Mouse (Mus musculus) heart, postnatal 0 days (tissue): ENCODE results near the gene Tcap. TPM values are rescaled to one million over a fixed set of nuclear protein-coding genes. Genes with fewer than 3 reads are reported as not detected.

Source experiments
- ATAC-seq: fragments of 200-750 bp; cut with Nextera tagmentation; 2 replicates; pipeline ENCODE4 v1.8.0; 2017; ENCODE audit warnings: low read depth, moderate number of reproducible peaks, moderate library complexity; ENCODE audit not compliant: insufficient read depth
- DNase-seq: peaks from one replicate; pipeline ENCODE4 v3.0.0-alpha.2; 2016; ENCODE audit warnings: low spot score
- H3K27ac ChIP-seq: fragments of 300-500 bp; sonication (generic); 2 replicates; pipeline ENCODE4 v1.5.1; 2014; ENCODE audit warnings: low read depth, mild to moderate bottlenecking
- H3K27me3 ChIP-seq: fragments of 300-500 bp; sonication (generic); 2 replicates; pipeline ENCODE4 v1.6.1; 2014; ENCODE audit warnings: low read length, mixed read lengths; ENCODE audit not compliant: control insufficient read depth, insufficient read depth
- H3K36me3 ChIP-seq: fragments of 300-500 bp; sonication (generic); replicated peaks from 2 replicates; pipeline ENCODE4 v1.6.1; 2014; ENCODE audit warnings: low read length, mixed read lengths; ENCODE audit not compliant: control insufficient read depth, insufficient read depth
- H3K4me1 ChIP-seq: fragments of 300-500 bp; sonication (generic); 2 replicates; pipeline ENCODE4 v1.6.1; 2014; ENCODE audit warnings: antibody characterized with exemption; ENCODE audit not compliant: control insufficient read depth, insufficient read depth
- H3K4me2 ChIP-seq: fragments of 300-500 bp; sonication (generic); 2 replicates; pipeline ENCODE4 v1.6.1; 2014; ENCODE audit warnings: low read depth, mild to moderate bottlenecking, low read length, moderate library complexity
- H3K4me3 ChIP-seq: fragments of 300-500 bp; sonication (generic); 2 replicates; pipeline ENCODE4 v1.5.1; 2014; ENCODE audit warnings: low read depth, low read length
- H3K9ac ChIP-seq: fragments of 300-500 bp; sonication (generic); replicated peaks from 2 replicates; pipeline ENCODE4 v1.6.1; 2014; ENCODE audit warnings: low read depth, low read length, mixed read lengths
- H3K9me3 ChIP-seq: fragments of 300-500 bp; sonication (generic); replicated peaks from 2 replicates; pipeline ENCODE4 v1.6.1; 2016; ENCODE audit warnings: low read length; ENCODE audit not compliant: control insufficient read depth
- CTCF ChIP-seq: IDR thresholded peaks from 2 replicates; pipeline ENCODE4 v1.5.1; 2016; ENCODE audit warnings: antibody characterized with exemption, control low read depth, low read depth
- EP300 ChIP-seq: IDR thresholded peaks from 2 replicates; pipeline ENCODE4 v1.6.1; 2016; ENCODE audit warnings: antibody characterized with exemption, low read depth
- WGBS: fragments of 180-500 bp; shearing (Covaris S2); extraction: QIAGEN DNeasy Blood & Tissue Kit; methylation state at CpG from one replicate; pipeline ENCODE4 v1.1.7; 2014; 5-methylcytosine and 5-hydroxymethylcytosine counted together
- polyA plus RNA-seq: library from polyadenylated mRNA; unstranded; fragments of >200 nt; fragmentation: Nextera tagmentation; extraction: Ambion mirVana; gene quantifications from 2 replicates; pipeline ENCODE4 v1.2.1, GENCODE M21; 2015
- total RNA-seq: library from RNA; depleted of rRNA; stranded (reverse); fragments of >200 nt; gene quantifications from 2 replicates; pipeline ENCODE4 v1.2.3, GENCODE M21; 2014; ENCODE audit warnings: low replicate concordance

The Tcap gene
- total and polyA plus RNA-seq, 2 experiments from 2014 or later: 299 to 455 TPM

- Histone ChIP-seq H3K4me3 (peak overlapping the region; percentile 88), H3K36me3 (0 out of 2 replicates have a peak, but pooled peaks cover 4% of the 10 kb centered on the region), H3K4me2 (peak overlapping the region; percentile 88), H3K27ac (0 out of 2 replicates have a peak overlapping the region, but pooled peaks have one; percentile 91), H3K9ac (peak overlapping the region; percentile 86; the same call in 1 of the 2 replicates), H3K27me3 (no peaks in the 10 kb centered on the region), H3K9me3 (no peaks in the 10 kb centered on the region), H3K4me1 (peaks cover 33% of the 10 kb centered on the region)
- DNase-seq: no peak
- ATAC-seq: no peak
- 19% methylated on average over 2 of the region's 2 CpGs for WGBS
- TF ChIP-seq EP300 (no peak), CTCF (no peak)
Measured at GRCm38 (mm10) chr11:98414162-98414561, 30.6 kb downstream of the Tcap start.

DNA sequence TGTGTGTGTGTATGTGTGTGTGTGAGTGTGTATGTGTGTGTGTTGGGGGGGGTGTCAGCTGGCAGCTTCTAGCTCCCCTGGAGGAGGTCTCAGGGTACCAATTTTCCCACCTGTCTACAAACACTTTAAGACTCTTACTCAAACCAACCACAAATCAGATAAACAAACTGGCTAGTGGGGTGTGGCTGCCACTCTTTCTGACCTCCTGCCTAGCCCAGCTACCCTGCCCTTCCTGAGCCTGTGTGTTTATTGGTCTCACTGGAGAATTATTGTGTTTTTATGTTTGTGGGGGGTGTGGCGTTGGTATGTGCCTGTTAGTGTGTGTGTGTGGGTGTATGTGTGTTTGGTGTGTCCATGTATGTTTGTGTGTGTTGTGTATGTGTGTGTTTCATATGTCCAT is 33.5 kb downstream of the Tcap start:
- DNase-seq: no peak
- Histone ChIP-seq H3K27me3 (no peaks in the 10 kb centered on the region), H3K9me3 (no peaks in the 10 kb centered on the region), H3K36me3 (peaks cover 30% of the 10 kb centered on the region), H3K4me2 (no peak overlapping the region), H3K4me1 (peaks cover 19% of the 10 kb centered on the region), H3K4me3 (no peak overlapping the region), H3K9ac (no peak overlapping the region), H3K27ac (no peak overlapping the region)
- ATAC-seq: no peak
- no peak for TF ChIP-seq EP300
- TF ChIP-seq CTCF: no peak
- WGBS: 93% methylated on average over 1 of the region's 1 CpGs

DNA sequence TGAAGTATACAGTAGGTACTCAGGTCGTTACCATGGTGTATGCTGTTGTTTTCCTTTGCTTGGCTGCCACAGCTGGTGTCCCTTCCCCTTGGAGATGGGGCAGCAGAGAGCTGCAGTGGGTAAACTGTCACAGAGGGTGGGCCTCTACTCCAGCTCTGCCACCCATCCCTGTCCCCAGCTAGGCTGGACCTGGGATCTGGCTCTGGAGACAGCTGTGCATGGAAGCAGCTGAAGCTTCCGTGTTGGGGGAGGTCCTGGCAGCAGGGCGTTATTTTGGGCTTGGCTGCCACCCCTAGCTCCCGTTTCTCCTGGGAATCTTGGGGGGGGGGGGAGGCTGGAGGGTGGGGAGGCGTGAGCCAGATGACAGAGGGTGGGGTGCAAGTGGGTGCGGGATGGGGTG is 34.7 kb downstream of the Tcap start:
- ATAC-seq (no peak), DNase-seq (no peak)
- Histone ChIP-seq H3K4me3 (no peak overlapping the region), H3K27me3 (no peaks in the 10 kb centered on the region), H3K4me2 (no peak overlapping the region), H3K27ac (no peak overlapping the region), H3K4me1 (peaks cover 19% of the 10 kb centered on the region), H3K9me3 (no peaks in the 10 kb centered on the region), H3K36me3 (peaks cover 41% of the 10 kb centered on the region), H3K9ac (no peak overlapping the region)
- TF ChIP-seq CTCF (no peak), EP300 (no peak)
- WGBS: 30% methylated on average over 4 of the region's 6 CpGs

DNA sequence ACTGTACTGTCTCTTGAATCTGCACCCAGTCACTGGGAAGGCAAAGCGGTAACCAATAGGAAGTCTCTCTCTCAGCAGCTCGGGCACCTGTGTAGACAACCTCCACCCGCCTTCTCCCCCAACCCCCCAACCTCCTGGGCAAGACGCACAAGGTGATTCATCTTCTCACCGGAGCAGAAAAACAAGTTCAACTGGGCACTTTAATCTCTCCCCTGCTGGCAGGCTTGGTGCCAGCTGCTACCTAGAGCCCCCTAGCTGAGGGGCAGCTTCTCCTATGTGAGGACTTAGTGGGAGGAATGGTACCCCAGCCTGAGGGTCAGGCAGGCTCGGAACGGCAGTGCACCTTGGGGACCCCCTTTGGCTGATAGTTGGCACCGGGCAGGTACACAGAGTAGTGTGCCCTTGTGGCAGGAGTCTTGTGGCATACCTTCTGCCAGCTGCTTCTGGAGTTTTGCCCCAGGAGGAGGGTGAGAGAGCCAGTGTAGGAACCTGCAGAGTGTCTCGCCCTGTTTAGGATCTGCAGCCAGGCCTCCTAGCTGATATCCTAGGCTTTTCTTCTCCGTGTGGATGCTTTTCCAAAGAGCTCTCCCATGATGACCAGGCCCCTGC is 35.4 kb downstream of the Tcap start:
- DNase-seq: no peak
- Histone ChIP-seq H3K36me3 (peaks cover 49% of the 10 kb centered on the region), H3K27me3 (no peaks in the 10 kb centered on the region), H3K9ac (no peak overlapping the region), H3K9me3 (no peaks in the 10 kb centered on the region), H3K27ac (no peak overlapping the region), H3K4me3 (no peak overlapping the region), H3K4me1 (peaks cover 12% of the 10 kb centered on the region), H3K4me2 (no peak overlapping the region)
- no peak for ATAC-seq
- TF ChIP-seq EP300 (no peak), CTCF (no peak)
- 65% methylated on average over 10 of the region's 10 CpGs for WGBS

DNA sequence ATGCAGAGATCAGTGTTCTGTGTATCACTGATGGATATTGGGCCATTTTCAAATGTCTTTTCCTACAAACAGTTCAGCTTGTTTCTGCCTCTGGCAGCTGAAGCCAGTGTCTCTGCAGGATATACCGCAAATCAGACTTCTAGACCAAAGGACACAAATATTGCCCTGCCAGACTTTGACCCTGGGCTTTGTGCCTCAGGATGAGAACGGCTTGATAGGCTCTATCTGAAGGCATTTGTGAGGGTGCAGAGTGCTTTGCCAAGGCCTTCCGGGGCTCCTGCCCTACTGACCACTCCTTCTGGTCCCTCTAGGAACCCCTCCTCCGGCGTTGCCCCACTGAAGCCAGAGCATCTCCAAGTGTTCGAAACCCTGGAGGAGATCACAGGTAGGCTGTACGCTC is 43.0 kb downstream of the Tcap start:
- no peaks in the 10 kb centered on the region for H3K4me1 ChIP-seq
- TF ChIP-seq EP300: no peak
- H3K4me3 ChIP-seq: no peak overlapping the region
- peaks cover 97% of the 10 kb centered on the region for H3K36me3 ChIP-seq
- DNase-seq: no peak
- no peak overlapping the region for H3K27ac ChIP-seq
- no peaks in the 10 kb centered on the region for H3K27me3 ChIP-seq
- H3K9ac ChIP-seq: no peak overlapping the region
- ATAC-seq: no peak
- WGBS: 93% methylated on average over 7 of the region's 7 CpGs
- no peak overlapping the region for H3K4me2 ChIP-seq
- no peaks in the 10 kb centered on the region for H3K9me3 ChIP-seq

- H3K4me1 ChIP-seq: no peaks in the 10 kb centered on the region
- H3K36me3 ChIP-seq: peaks cover 95% of the 10 kb centered on the region
- DNase-seq (no peak), ATAC-seq (no peak)
- H3K27ac ChIP-seq: no peak overlapping the region
- H3K4me3 ChIP-seq: no peak overlapping the region
- no peak overlapping the region for H3K4me2 ChIP-seq
- TF ChIP-seq EP300 (no peak), CTCF (no peak)
- no peak overlapping the region for H3K9ac ChIP-seq
- WGBS: 78% methylated on average over 5 of the region's 5 CpGs
- H3K27me3 ChIP-seq: no peaks in the 10 kb centered on the region
- no peaks in the 10 kb centered on the region for H3K9me3 ChIP-seq
Measured at GRCm38 (mm10) chr11:98428436-98428835, 44.8 kb downstream of the Tcap start.
